Mouse (Mus musculus) thymus, adult 2 months (tissue): ENCODE data around the gene Cacna2d3.

Source experiments
- CTCF ChIP-seq: fragments of 200-500 bp; IDR thresholded peaks from 2 replicates; pipeline ENCODE4 v1.5.1; 2012; ENCODE audit warnings: mild to moderate bottlenecking, control low read depth, low read length, moderate library complexity, borderline replicate concordance; ENCODE audit not compliant: control insufficient read depth, poor library complexity, insufficient read depth; ENCODE audit errors: extremely low read depth
- POLR2A ChIP-seq: fragments of 200-500 bp; IDR thresholded peaks from 2 replicates; pipeline ENCODE4 v1.6.1; 2012; ENCODE audit warnings: mild to moderate bottlenecking, low read length, control low read depth, moderate library complexity; ENCODE audit not compliant: control insufficient read depth, poor library complexity, insufficient read depth; ENCODE audit errors: extremely low read depth

DNA sequence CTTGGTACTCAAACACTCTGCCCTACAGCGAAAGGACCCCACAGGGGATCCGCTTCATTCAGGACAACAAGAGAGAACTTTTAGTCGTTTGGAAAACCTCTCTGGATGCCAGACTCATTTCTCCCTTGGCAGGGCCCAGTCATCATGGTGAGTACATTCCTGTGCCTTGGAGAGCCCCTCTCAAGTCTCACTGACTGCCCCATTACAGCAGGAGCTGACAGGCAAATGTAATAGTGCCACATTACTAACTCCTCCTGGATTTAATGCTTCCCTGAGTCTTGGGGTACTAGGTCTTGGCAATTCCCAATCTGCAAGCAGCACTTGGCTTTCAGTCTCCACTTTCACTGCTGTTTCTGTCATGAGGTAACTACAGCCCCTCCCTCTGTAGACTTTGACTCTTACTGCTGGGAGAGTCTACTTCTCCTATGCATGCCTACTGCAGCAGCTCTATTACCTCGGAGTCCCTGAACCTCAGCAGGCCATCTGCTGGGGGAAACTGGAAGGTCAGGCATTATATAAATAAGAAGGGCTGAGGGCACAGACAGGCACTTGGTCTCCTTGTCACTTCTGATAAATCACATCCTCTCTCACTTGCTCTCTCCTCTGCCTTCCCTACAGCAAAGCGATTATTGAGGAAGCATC is 454.3 kb downstream of the Cacna2d3 start:
- TF ChIP-seq POLR2A, result no peak
- TF ChIP-seq CTCF, result no peak
